Mouse (Mus musculus) liver, embryonic 12.5 days (tissue): ENCODE measurements around the gene Zbtb16. TPM values are rescaled to one million over a fixed set of nuclear protein-coding genes. Genes with fewer than 3 reads are reported as not detected.

Experiments used
- ATAC-seq: fragments of 200-750 bp; cut with Nextera tagmentation; 2 replicates; pipeline ENCODE4 v1.8.0; 2017; ENCODE audit warnings: moderate number of reproducible peaks, mild to moderate bottlenecking, moderate library complexity
- H3K27ac ChIP-seq: fragments of 300-500 bp; sonication (generic); 2 replicates; pipeline ENCODE4 v1.5.1; 2016; ENCODE audit warnings: mild to moderate bottlenecking
- H3K27me3 ChIP-seq: fragments of 300-500 bp; sonication (generic); replicated peaks from 2 replicates; pipeline ENCODE4 v1.6.1; 2016; ENCODE audit warnings: mild to moderate bottlenecking, moderate library complexity
- H3K36me3 ChIP-seq: fragments of 300-500 bp; sonication (generic); 2 replicates; pipeline ENCODE4 v1.6.1; 2016; ENCODE audit warnings: mild to moderate bottlenecking, moderate library complexity
- H3K4me1 ChIP-seq: fragments of 300-500 bp; sonication (generic); 2 replicates; pipeline ENCODE4 v1.6.1; 2016
- H3K4me2 ChIP-seq: fragments of 300-500 bp; sonication (generic); 2 replicates; pipeline ENCODE4 v1.6.1; 2016; ENCODE audit warnings: mild to moderate bottlenecking, moderate library complexity
- H3K4me3 ChIP-seq: fragments of 300-500 bp; sonication (generic); 2 replicates; pipeline ENCODE4 v1.5.1; 2016; ENCODE audit warnings: mild to moderate bottlenecking, moderate library complexity
- H3K9ac ChIP-seq: fragments of 300-500 bp; sonication (generic); 2 replicates; pipeline ENCODE4 v1.6.1; 2016; ENCODE audit warnings: mild to moderate bottlenecking, moderate library complexity
- H3K9me3 ChIP-seq: fragments of 300-500 bp; sonication (generic); replicated peaks from 2 replicates; pipeline ENCODE4 v1.6.1; 2016; ENCODE audit warnings: mild to moderate bottlenecking, moderate library complexity
- WGBS: fragments of 180-500 bp; shearing (Covaris S2); methylation state at CpG from one replicate; pipeline ENCODE4 v1.1.7; 2016; ENCODE audit not compliant: insufficient replicate concordance; 5-methylcytosine and 5-hydroxymethylcytosine counted together
- polyA plus RNA-seq: library from polyadenylated mRNA; unstranded; fragments of >200 nt; fragmentation: Nextera tagmentation; extraction: Ambion mirVana; gene quantifications from 2 replicates; pipeline ENCODE4 v1.2.1, GENCODE M21; 2016

Zbtb16 gene
- polyA plus RNA-seq, 1 experiment from 2014 or later: 1.6 TPM

DNA sequence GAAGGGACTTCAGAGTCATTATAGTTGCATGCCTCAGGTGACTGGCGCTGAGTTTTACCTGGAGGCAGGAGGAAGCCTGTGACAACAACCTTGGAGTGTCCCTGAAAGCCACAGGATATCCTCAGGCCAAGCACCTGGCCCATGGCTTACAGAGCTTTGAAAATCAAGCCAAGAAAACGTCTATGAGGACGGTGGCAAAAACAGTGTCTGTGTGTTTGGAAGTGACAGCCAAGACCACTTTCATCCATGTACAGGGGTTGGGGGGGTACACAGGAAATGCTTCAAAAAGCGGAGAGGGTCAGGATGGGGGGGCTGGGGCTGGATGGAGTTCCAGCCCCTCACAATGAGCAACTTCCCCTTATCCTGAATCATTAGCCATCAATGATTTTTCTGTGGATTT lies 116.4 kb downstream of the Zbtb16 start:
- H3K9me3 ChIP-seq: no peaks in the 10 kb centered on the region
- no peak overlapping the region for H3K4me2 ChIP-seq
- no peak overlapping the region for H3K9ac ChIP-seq
- no peak for ATAC-seq
- H3K27me3 ChIP-seq: peaks cover 6% of the 10 kb centered on the region; the same call in 1 of the 2 replicates
- peaks cover 18% of the 10 kb centered on the region for H3K4me1 ChIP-seq
- no peak overlapping the region for H3K4me3 ChIP-seq
- H3K27ac ChIP-seq: no peak overlapping the region
- WGBS: 72% methylated on average over 4 of the region's 4 CpGs
- no peaks in the 10 kb centered on the region for H3K36me3 ChIP-seq

DNA sequence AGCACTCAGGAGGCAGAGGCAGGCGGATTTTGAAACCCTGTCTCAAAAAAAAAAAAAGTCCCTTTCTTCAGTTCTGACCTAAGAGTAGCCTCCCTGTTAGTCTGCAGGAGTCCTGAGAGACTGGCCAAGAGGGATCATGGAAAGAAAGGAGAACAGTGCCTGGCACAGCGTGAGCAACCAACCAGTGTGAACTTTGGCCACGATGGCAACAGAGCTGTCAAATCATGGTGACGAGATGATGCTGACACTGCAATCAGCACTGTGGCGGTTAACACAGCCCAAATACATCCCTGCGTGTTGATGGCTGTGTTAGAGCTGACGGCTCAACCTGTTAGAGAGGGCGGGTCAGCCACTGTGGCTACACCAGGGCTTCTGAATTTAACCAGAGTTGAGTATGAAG lies 119.5 kb downstream of the Zbtb16 start:
- no peak overlapping the region for H3K9ac ChIP-seq
- ATAC-seq: no peak
- H3K36me3 ChIP-seq: no peaks in the 10 kb centered on the region
- H3K4me1 ChIP-seq: peaks cover 23% of the 10 kb centered on the region
- H3K9me3 ChIP-seq: no peaks in the 10 kb centered on the region
- WGBS: 79% methylated on average over 8 of the region's 8 CpGs
- no peak overlapping the region for H3K4me2 ChIP-seq
- H3K27ac ChIP-seq: no peak overlapping the region
- no peak overlapping the region for H3K4me3 ChIP-seq
- H3K27me3 ChIP-seq: peaks cover 6% of the 10 kb centered on the region; the same call in 1 of the 2 replicates

DNA sequence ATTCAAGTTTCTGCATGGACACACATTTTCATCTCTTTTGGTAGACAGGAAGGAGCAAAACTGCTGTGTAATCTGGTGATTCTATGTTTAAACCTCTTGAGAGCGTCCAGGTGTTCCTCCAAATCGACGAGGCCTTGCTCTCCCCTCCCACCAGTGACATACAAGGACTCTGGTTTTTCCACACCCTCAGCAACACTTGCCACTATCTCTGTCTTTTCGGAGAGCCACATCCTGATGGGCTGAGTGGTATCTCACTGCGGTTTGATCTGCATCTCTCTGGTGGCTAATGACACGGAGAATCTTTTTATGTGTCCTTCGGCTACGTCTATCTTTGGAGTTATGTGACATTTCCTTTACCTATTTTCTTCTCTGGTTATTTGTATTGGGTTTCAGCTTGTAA lies 121.0 kb downstream of the Zbtb16 start:
- no peak overlapping the region for H3K27ac ChIP-seq
- H3K9me3 ChIP-seq: no peaks in the 10 kb centered on the region
- H3K27me3 ChIP-seq: 0 out of 2 replicates have a peak, but pooled peaks cover 6% of the 10 kb centered on the region
- H3K9ac ChIP-seq: no peak overlapping the region
- 49% methylated on average over 8 of the region's 8 CpGs for WGBS
- no peaks in the 10 kb centered on the region for H3K36me3 ChIP-seq
- H3K4me3 ChIP-seq: no peak overlapping the region
- peaks cover 38% of the 10 kb centered on the region for H3K4me1 ChIP-seq
- no peak for ATAC-seq
- no peak overlapping the region for H3K4me2 ChIP-seq

DNA sequence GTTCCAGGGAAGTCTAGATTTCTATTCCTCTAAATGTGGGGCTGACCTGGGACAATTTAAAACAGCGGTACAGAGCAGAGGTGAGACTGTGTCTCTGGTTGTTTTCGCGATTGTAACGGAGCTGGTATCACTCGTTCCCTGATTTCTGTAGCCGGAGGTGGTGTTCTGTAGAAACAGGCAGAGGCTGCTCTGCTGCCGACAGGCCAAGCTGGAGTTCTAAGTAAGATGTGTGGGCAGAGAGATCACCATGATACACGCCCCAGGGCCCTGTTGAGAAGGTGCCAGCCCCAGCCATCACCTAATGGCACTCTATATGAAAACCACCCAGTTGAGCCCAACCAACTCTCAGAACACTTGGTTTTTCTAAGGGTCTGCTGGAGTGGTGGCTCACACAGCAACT lies 122.2 kb downstream of the Zbtb16 start:
- Histone ChIP-seq H3K9me3 (no peaks in the 10 kb centered on the region), H3K4me1 (peaks cover 40% of the 10 kb centered on the region), H3K36me3 (no peaks in the 10 kb centered on the region), H3K27me3 (no peaks in the 10 kb centered on the region), H3K27ac (no peak overlapping the region), H3K4me3 (no peak overlapping the region), H3K9ac (no peak overlapping the region), H3K4me2 (no peak overlapping the region)
- ATAC-seq: no peak
- WGBS: 81% methylated on average over 8 of the region's 8 CpGs

DNA sequence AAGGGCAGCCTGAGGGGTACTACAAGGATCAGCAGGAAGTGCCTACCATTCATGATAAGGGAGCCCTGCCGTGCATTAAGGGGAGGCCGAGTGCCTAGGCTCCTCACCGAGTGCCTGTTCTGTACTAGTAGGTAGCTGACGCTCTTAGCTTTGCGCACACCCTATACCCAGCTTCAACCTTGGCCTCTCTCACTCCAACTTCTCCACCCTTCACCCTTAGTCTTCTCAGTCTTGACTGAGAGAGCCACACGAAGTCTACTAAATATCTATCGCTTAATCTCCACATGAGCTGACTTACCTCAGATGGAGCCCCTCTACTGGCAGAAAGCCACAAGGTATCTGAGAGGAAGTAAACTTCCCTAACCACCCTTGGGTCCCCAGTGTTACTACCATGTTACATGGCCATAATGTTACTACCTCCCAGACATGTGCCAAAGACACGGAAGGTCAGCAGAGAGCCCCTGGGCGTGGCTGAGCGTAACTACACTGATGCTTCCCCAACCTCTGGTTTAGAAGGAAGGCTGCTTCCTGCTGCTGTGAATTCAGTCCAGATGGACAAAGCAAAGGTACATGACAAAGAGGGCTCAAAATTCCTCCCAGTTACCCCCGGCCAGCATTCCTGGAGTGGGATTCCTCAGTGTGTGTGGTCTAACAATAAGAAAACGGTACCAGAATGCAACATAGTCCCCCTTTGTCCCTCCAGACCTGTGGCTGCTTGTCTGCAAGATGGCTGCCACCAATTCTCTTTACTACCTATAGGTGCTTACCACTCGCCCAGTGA lies 122.8 kb downstream of the Zbtb16 start:
- no peaks in the 10 kb centered on the region for H3K9me3 ChIP-seq
- H3K4me1 ChIP-seq: peaks cover 40% of the 10 kb centered on the region
- WGBS: 43% methylated on average over 13 of the region's 13 CpGs
- ATAC-seq: peak; percentile 40; the same call in 1 of the 2 replicates
- H3K4me3 ChIP-seq: no peak overlapping the region
- H3K27me3 ChIP-seq: no peaks in the 10 kb centered on the region
- H3K27ac ChIP-seq: peak overlapping the region; percentile 65
- H3K36me3 ChIP-seq: no peaks in the 10 kb centered on the region
- H3K9ac ChIP-seq: 0 out of 2 replicates have a peak overlapping the region, but pooled peaks have one; percentile 7
- H3K4me2 ChIP-seq: 0 out of 2 replicates have a peak overlapping the region, but pooled peaks have one; percentile 3

DNA sequence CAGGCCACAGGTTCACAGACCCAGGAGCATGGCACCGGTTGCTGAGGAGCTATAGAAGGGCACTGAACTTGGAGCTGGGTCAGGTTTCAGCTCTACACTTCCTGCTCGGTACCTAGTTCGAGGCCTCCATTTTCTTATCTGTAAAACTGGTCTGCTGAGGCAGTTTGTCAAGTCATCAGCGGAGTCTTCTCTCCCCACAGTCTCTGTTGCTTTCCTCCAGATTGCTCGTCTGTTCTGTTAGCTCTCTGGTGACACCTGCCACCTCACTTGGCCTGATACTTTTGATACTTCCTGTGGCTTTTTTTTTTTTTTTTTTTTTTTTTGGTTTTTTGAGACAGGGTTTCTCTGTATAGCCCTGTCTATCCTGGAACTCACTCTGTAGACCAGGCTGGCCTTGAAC lies 124.2 kb downstream of the Zbtb16 start:
- Histone ChIP-seq H3K4me3 (no peak overlapping the region), H3K27ac (peak overlapping the region; percentile 75), H3K9me3 (no peaks in the 10 kb centered on the region), H3K27me3 (no peaks in the 10 kb centered on the region), H3K4me2 (peak overlapping the region; percentile 31), H3K4me1 (peaks cover 40% of the 10 kb centered on the region), H3K36me3 (no peaks in the 10 kb centered on the region), H3K9ac (no peak overlapping the region; the same call in 1 of the 2 replicates)
- peak; percentile 77 for ATAC-seq
- 16% methylated on average over 5 of the region's 5 CpGs for WGBS

DNA sequence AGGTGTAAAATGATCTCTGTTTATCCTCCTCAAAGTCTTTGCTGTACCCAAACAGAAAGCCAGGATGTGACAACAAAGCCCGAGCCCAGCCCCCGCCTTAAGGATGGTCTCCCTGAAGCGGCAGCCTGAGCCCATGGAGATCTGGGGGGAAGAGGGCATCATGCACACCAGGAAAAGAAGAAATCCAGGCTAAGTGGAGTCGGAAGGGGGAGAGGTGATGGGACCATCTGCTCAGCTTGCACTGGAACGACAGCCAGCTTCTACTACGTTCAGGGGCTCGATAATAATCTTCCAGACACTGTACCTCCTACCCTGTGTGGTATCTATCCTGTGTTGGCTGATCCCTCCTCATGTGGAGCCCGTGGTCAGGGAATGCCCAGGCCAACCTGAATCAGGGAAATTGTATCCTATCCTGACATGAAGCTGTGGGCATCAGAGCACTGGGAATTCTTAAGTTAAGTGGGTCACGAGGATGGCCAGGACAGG lies 124.7 kb downstream of the Zbtb16 start:
- Histone ChIP-seq H3K4me1 (peaks cover 40% of the 10 kb centered on the region), H3K27me3 (no peaks in the 10 kb centered on the region), H3K9ac (no peak overlapping the region; the same call in 1 of the 2 replicates), H3K4me2 (peak overlapping the region; percentile 31), H3K9me3 (no peaks in the 10 kb centered on the region), H3K4me3 (no peak overlapping the region), H3K36me3 (no peaks in the 10 kb centered on the region), H3K27ac (peak overlapping the region; percentile 75)
- 36% methylated on average over 9 of the region's 9 CpGs for WGBS
- peak; percentile 58 for ATAC-seq

DNA sequence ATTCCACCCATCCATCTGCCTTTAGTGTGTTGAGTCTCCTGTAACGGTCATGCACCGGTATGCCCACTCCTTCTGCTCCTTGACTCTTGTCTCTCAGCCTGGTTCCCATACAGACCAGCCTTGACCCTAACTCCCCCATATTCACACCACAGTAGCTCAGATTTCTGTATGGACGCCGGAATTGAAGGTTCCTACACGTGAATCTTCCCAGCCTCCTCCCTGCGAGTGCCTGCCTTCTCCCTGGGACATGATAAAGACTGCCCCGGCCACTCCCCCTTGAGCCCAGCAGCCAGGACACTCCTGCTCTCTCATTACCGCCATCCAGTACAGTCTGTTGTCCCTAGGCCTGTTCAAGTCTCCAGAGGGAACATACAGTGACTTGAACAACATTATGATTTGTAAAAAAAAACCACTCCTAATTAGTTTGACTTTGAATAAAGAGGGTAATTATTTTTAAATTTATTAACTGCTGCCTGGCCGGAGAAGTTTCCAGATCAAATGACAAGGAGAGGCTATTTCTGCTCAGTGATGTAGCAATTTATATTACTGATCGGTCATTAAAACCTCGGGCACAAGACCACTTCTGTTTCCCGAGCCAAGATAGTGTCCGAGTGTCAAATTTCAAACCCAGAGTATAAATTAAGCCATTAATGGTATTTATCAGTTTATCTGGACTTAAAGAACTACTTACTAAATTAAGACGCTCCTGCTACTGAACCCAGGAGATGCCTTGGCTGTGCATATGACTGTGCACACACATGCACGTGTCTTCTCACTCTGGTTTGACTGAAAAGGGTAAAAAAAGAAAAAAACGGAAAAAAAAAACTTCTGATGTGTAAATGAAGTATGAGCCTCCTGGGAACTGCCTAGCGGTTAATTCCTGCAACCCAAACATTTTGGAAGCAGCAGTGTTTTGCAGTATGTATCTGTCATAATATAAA lies 125.4 kb downstream of the Zbtb16 start:
- Histone ChIP-seq H3K4me2 (0 out of 2 replicates have a peak overlapping the region, but pooled peaks have one; percentile 31), H3K9me3 (no peaks in the 10 kb centered on the region)

DNA sequence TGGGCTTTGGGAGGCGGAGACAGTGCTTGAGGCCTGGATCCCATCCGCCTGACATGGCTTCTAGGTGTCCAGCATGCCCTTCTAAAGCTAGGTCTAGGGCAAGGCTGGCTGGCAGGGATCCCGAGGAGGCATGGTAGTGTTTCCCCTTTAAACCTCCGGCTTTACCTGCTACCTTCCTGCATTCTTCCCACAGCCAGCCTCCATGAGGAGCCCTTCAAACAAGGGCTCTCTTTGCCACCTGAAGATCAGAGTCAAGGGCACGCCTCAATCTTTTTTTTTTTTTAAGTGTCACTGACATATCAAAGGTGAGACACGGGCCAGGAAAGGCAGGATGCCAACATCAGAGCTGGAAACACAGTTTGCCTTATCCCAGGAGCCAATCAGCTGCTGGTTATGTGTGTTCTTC lies 128.2 kb downstream of the Zbtb16 start:
- Histone ChIP-seq H3K9me3 (no peaks in the 10 kb centered on the region), H3K9ac (no peak overlapping the region), H3K27me3 (no peaks in the 10 kb centered on the region), H3K4me2 (no peak overlapping the region), H3K4me1 (peaks cover 34% of the 10 kb centered on the region), H3K27ac (no peak overlapping the region), H3K4me3 (no peak overlapping the region), H3K36me3 (no peaks in the 10 kb centered on the region)
- no peak for ATAC-seq
- WGBS: 62% methylated on average over 6 of the region's 6 CpGs

More for the DNA sequence above, 125.4 kb downstream of the Zbtb16 start:
- Histone ChIP-seq H3K9ac (no peak overlapping the region), H3K27me3 (no peaks in the 10 kb centered on the region), H3K4me3 (no peak overlapping the region), H3K36me3 (no peaks in the 10 kb centered on the region), H3K4me1 (peaks cover 40% of the 10 kb centered on the region), H3K27ac (peak overlapping the region; percentile 75; the same call in 1 of the 2 replicates)
- ATAC-seq: no peak
- WGBS: 40% methylated on average over 17 of the region's 17 CpGs

DNA sequence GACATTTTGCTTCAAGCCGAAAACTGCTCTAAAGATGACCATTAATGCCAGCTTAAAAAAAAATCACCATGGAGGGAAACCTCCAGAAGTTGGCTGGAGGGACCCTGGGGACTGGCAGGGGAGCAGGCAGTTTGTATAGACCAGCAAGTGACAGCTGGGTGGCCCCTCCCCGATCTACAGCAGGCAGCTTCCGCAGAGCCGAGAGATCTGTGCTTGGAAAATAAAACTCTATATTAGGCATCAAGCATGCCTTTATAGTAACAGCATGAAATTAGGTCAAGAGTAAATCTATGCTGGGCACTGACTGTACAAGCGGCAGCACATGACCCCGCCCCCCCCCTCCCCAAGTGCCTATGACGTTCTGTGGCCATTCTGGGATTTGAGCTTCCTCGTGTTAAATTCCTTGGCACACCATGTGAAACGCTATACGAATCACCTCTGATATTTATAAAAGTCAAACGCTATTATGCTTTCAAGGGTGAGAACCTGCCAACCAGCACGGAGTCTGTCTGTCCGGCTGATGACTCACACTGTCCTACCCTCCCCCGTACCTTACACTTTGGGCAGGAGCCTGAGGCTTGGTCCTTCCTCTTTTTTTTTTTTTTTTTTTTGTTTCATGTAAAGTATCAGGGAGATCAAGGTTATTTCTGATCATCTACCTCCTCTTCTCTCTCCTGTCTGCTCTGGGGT lies 128.7 kb downstream of the Zbtb16 start:
- 56% methylated on average over 14 of the region's 14 CpGs for WGBS
- H3K9me3 ChIP-seq: no peaks in the 10 kb centered on the region
- H3K27me3 ChIP-seq: no peaks in the 10 kb centered on the region
- H3K9ac ChIP-seq: no peak overlapping the region
- no peak overlapping the region for H3K4me3 ChIP-seq
- H3K4me2 ChIP-seq: no peak overlapping the region
- peaks cover 28% of the 10 kb centered on the region for H3K4me1 ChIP-seq
- H3K27ac ChIP-seq: no peak overlapping the region
- ATAC-seq: no peak
- no peaks in the 10 kb centered on the region for H3K36me3 ChIP-seq

DNA sequence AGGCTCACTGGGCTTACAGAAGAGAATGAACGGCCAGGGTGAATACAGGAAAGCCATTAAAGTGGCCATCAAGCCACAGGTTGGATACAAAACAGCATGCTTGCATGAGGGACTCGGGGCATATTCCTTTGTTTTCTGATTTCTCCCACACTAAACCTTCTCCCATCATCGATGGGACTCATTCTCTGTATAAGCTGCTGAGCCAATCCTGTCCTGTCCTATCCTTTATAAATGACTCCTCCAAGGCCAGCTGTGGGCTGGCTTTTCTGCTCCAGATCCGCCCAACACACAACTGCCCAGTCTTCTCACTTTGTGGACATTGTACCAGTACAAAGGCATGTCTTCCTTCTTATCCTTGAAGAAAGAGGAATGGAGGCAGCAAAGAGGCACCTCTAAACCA lies 134.7 kb downstream of the Zbtb16 start:
- H3K9me3 ChIP-seq: no peaks in the 10 kb centered on the region
- no peak overlapping the region for H3K9ac ChIP-seq
- no peak overlapping the region for H3K4me3 ChIP-seq
- H3K4me1 ChIP-seq: peaks cover 13% of the 10 kb centered on the region; the same call in 1 of the 2 replicates
- no peak overlapping the region for H3K27ac ChIP-seq
- no peaks in the 10 kb centered on the region for H3K36me3 ChIP-seq
- H3K4me2 ChIP-seq: no peak overlapping the region
- WGBS: 75% methylated on average over 4 of the region's 4 CpGs
- no peak for ATAC-seq
- H3K27me3 ChIP-seq: peaks cover 24% of the 10 kb centered on the region; the same call in 1 of the 2 replicates
